Mouse (Mus musculus): ENCODE results near the gene Lrrc32. TPM values are rescaled to one million over a fixed set of nuclear protein-coding genes. Genes with fewer than 3 reads are reported as not detected.

Gene Lrrc32
- polyA plus RNA-seq, 1 experiment from 2014 or later: 9.7 TPM

DNA sequence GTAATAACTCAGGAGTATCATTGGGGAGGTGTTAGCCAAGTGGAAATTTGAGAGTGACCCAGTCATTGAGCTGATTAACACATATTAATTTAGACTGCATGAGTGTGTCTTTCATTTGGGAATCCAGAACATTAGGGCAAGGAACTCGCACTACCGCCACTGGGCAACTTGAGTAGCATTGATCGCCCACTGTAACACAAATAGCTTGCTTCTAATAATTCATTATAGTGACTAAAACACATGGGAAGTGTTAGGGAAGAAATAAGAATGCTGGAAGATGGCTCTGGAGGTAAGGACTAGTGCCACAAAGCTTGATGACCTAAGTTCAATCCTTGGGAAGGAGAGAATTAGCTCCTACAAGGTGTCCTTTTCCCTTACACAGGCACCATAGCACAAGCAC, 38.0 kb downstream of the Lrrc32 start:
- Histone ChIP-seq H3K36me3 (ENCODE audit: control insufficient read depth, insufficient read depth, low read length) (no peaks in the 10 kb centered on the region), H3K4me2 (ENCODE audit: low read depth, low read length) (no peak overlapping the region), H3K4me3 (ENCODE audit: low read depth, low read length) (no peak overlapping the region), H3K4me1 (ENCODE audit: control insufficient read depth, insufficient read depth, low read length) (peaks cover 28% of the 10 kb centered on the region), H3K9ac (ENCODE audit: low read depth, low read length) (no peak overlapping the region), H3K9me3 (ENCODE audit: control insufficient read depth, low read length) (no peaks in the 10 kb centered on the region), H3K27ac (replicated peaks; ENCODE audit: low read depth, low read length) (no peak overlapping the region), H3K27me3 (replicated peaks; ENCODE audit: control insufficient read depth, insufficient read depth, low read length) (no peaks in the 10 kb centered on the region)
- 93% methylated on average over 3 of the region's 3 CpGs for WGBS
- ATAC-seq (ENCODE audit: low read depth): no peak
- no peak for DNase-seq (ENCODE audit: low spot score)

DNA sequence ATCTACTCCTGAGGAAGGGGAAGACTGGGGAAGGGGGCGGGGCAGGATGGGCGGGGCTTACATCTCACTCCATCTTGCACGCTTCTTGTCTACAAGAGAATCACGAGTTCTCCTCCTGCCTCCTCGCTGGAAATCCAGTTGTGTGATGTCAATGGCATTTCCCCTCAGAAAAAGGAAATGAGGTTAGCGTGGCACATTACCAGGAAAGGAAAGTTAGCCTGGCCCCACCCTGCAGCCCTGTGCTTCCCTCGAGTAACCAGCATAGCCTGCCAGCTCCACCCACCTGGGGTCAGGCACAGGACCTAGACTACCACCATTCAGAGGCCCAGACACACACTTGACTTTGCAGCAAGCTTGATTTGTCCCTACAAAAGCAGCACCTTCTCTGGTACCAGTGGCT, 42.5 kb downstream of the Lrrc32 start:
- Histone ChIP-seq H3K4me3 (ENCODE audit: low read depth, low read length) (no peak overlapping the region), H3K9ac (ENCODE audit: low read depth, low read length) (no peak overlapping the region), H3K4me2 (ENCODE audit: low read depth, low read length) (no peak overlapping the region), H3K27ac (replicated peaks; ENCODE audit: low read depth, low read length) (no peak overlapping the region), H3K4me1 (ENCODE audit: control insufficient read depth, insufficient read depth, low read length) (no peaks in the 10 kb centered on the region), H3K36me3 (ENCODE audit: control insufficient read depth, insufficient read depth, low read length) (no peaks in the 10 kb centered on the region), H3K27me3 (replicated peaks; ENCODE audit: control insufficient read depth, insufficient read depth, low read length) (no peaks in the 10 kb centered on the region), H3K9me3 (ENCODE audit: control insufficient read depth, low read length) (no peaks in the 10 kb centered on the region)
- DNase-seq (ENCODE audit: low spot score): no peak
- no peak for ATAC-seq (ENCODE audit: low read depth)
- WGBS: 60% methylated on average over 7 of the region's 7 CpGs

DNA sequence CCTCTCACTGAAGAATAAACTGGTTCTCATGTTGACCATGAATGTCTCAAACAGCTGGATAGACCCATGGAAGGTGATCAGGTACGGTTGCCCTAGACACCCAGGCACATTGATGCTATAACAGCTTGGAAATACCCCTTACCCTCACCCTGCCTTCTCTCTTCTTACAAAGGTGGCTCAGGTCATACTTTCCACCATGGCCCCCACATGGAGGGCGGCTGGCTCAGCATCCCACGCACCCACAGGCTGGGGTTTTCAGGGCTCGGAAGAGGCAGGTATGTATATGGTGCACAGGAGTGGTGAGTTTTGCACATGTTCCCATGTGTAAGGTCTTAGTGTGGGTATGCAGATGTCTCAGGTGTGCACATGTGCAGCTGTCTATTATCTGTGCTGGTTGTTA, 43.9 kb downstream of the Lrrc32 start:
- Histone ChIP-seq H3K4me3 (ENCODE audit: low read depth, low read length) (no peak overlapping the region), H3K27me3 (replicated peaks; ENCODE audit: control insufficient read depth, insufficient read depth, low read length) (no peaks in the 10 kb centered on the region), H3K9me3 (ENCODE audit: control insufficient read depth, low read length) (no peaks in the 10 kb centered on the region), H3K36me3 (ENCODE audit: control insufficient read depth, insufficient read depth, low read length) (no peaks in the 10 kb centered on the region), H3K4me1 (ENCODE audit: control insufficient read depth, insufficient read depth, low read length) (peaks cover 9% of the 10 kb centered on the region), H3K9ac (ENCODE audit: low read depth, low read length) (no peak overlapping the region), H3K27ac (replicated peaks; ENCODE audit: low read depth, low read length) (no peak overlapping the region), H3K4me2 (ENCODE audit: low read depth, low read length) (no peak overlapping the region)
- 91% methylated on average over 4 of the region's 4 CpGs for WGBS
- ATAC-seq (ENCODE audit: low read depth): no peak
- no peak for DNase-seq (ENCODE audit: low spot score)

DNA sequence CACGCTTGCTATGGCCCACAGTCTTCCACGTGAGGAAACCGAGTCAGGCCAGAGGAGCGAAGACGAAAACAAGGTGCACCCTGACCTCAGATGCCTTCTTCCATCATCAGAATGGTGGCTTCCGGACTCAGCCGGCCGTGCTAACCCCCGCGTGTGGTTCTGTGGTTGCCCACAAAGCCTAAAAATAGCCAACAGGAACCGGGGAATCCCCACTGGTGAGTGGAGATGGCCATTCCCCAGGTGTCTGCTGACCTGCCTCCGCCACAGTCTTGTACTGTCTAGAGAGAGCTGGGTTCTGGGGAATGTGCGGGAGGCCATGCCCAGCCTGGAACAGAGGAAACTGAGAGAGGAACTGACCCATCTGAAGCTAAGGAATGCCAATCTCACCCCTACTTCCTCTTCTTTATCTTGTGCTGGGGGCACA, 45.4 kb downstream of the Lrrc32 start:
- ATAC-seq (ENCODE audit: low read depth) (no peak), DNase-seq (ENCODE audit: low spot score) (no peak)
- H3K9ac ChIP-seq (ENCODE audit: low read depth, low read length): no peak overlapping the region
- H3K27me3 ChIP-seq (replicated peaks; ENCODE audit: control insufficient read depth, insufficient read depth, low read length): no peaks in the 10 kb centered on the region
- no peak overlapping the region for H3K4me2 ChIP-seq (ENCODE audit: low read depth, low read length)
- no peaks in the 10 kb centered on the region for H3K36me3 ChIP-seq (ENCODE audit: control insufficient read depth, insufficient read depth, low read length)
- 88% methylated on average over 13 of the region's 13 CpGs for WGBS
- H3K9me3 ChIP-seq (ENCODE audit: control insufficient read depth, low read length): no peaks in the 10 kb centered on the region
- H3K4me1 ChIP-seq (ENCODE audit: control insufficient read depth, insufficient read depth, low read length): peaks cover 13% of the 10 kb centered on the region
- H3K27ac ChIP-seq (replicated peaks; ENCODE audit: low read depth, low read length): no peak overlapping the region
- no peak overlapping the region for H3K4me3 ChIP-seq (ENCODE audit: low read depth, low read length)

DNA sequence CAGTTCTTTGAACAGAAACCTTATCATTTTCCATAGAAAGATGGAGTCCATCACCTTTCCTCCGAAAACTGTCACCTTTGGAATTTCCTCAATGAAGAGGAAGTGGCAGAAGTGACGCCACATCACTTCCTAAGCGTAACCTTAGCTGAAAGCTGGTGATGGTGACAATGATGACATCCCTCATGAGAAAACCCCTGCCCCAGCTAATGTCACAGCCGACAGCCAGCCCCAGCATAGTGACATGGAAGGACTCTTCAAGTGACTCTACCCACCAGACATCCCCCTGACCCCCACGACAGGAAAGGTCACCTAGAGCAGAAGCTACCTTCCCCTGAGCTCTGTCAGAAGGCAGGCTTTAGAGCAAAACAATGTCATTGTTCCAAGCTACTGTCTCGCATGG, 46.1 kb downstream of the Lrrc32 start:
- 89% methylated on average over 6 of the region's 6 CpGs for WGBS
- DNase-seq (ENCODE audit: low spot score) (no peak), ATAC-seq (ENCODE audit: low read depth) (no peak)
- peaks cover 13% of the 10 kb centered on the region for H3K4me1 ChIP-seq (ENCODE audit: control insufficient read depth, insufficient read depth, low read length)
- no peak overlapping the region for H3K9ac ChIP-seq (ENCODE audit: low read depth, low read length)
- H3K4me3 ChIP-seq (ENCODE audit: low read depth, low read length): no peak overlapping the region
- H3K9me3 ChIP-seq (ENCODE audit: control insufficient read depth, low read length): no peaks in the 10 kb centered on the region
- H3K27me3 ChIP-seq (replicated peaks; ENCODE audit: control insufficient read depth, insufficient read depth, low read length): no peaks in the 10 kb centered on the region
- H3K4me2 ChIP-seq (ENCODE audit: low read depth, low read length): no peak overlapping the region
- no peak overlapping the region for H3K27ac ChIP-seq (replicated peaks; ENCODE audit: low read depth, low read length)
- H3K36me3 ChIP-seq (ENCODE audit: control insufficient read depth, insufficient read depth, low read length): no peaks in the 10 kb centered on the region

DNA sequence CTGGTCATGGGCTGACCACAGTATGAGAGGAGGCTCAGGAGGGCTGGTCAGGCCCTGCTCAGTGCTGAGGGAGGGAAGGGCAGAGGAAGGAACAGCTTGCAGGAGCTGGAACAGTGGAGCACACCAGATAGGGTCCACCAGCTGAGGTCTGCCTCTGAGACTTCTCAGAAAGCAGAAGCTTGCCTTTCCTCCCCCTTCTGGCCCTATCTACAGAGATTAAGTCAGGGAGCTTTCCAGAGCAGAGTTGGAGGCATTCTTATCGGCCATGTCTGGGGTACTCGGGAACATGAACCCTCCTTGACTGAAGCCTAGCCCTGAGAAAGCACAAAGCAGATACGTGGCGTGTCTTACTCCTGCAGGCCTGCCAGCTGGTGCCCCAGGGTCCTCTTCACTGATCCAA, 46.8 kb downstream of the Lrrc32 start:
- H3K4me1 ChIP-seq (ENCODE audit: control insufficient read depth, insufficient read depth, low read length): peaks cover 13% of the 10 kb centered on the region
- H3K4me2 ChIP-seq (ENCODE audit: low read depth, low read length): no peak overlapping the region
- 83% methylated on average over 4 of the region's 4 CpGs for WGBS
- H3K36me3 ChIP-seq (ENCODE audit: control insufficient read depth, insufficient read depth, low read length): no peaks in the 10 kb centered on the region
- H3K27ac ChIP-seq (replicated peaks; ENCODE audit: low read depth, low read length): no peak overlapping the region
- no peaks in the 10 kb centered on the region for H3K27me3 ChIP-seq (replicated peaks; ENCODE audit: control insufficient read depth, insufficient read depth, low read length)
- no peak for DNase-seq (ENCODE audit: low spot score)
- H3K9ac ChIP-seq (ENCODE audit: low read depth, low read length): no peak overlapping the region
- no peaks in the 10 kb centered on the region for H3K9me3 ChIP-seq (ENCODE audit: control insufficient read depth, low read length)
- H3K4me3 ChIP-seq (ENCODE audit: low read depth, low read length): no peak overlapping the region
- no peak for ATAC-seq (ENCODE audit: low read depth)

DNA sequence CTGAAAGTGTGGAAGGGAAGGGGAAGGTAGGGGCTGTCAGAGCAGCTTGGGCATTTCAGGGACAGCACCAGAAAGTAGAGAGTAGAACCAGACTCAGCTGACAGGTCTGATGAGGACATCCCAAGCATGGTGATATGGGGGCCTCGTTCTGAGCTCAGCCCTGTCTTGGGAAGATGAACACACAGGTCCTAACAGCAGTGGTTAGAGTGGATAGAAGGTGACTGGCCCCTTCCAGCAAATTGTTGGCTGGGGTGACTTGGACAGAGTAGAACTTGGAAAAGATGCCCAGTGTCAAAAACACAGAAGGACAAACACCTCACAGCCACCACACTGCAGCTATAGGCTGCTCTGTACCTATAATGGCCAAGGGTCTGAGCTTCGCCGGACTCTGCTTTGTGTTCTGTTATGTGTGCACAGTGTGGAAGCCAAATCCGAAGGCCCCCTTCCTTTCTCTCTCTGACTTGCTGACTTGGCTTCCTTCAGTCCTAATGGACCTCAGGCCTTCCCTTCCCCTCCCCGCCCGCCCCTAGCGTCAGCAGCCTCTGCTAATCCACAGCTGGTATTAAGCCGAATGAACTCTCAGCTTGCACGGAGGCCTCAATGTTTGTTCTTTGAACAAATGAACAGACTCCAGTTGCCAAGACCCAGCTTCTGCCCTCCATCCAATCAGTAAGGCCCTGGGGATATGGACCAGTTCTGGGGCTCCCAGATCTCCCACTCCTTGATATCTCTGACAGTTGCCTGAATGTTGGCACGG, 48.3 kb downstream of the Lrrc32 start:
- ATAC-seq (ENCODE audit: low read depth) (peak; percentile 64; the same call in 1 of the 2 replicates), DNase-seq (ENCODE audit: low spot score) (peak; percentile 84)
- Histone ChIP-seq H3K4me3 (ENCODE audit: low read depth, low read length) (no peak overlapping the region), H3K4me1 (ENCODE audit: control insufficient read depth, insufficient read depth, low read length) (peaks cover 17% of the 10 kb centered on the region), H3K27me3 (replicated peaks; ENCODE audit: control insufficient read depth, insufficient read depth, low read length) (no peaks in the 10 kb centered on the region), H3K9me3 (ENCODE audit: control insufficient read depth, low read length) (no peaks in the 10 kb centered on the region), H3K9ac (ENCODE audit: low read depth, low read length) (no peak overlapping the region), H3K36me3 (ENCODE audit: control insufficient read depth, insufficient read depth, low read length) (no peaks in the 10 kb centered on the region), H3K4me2 (ENCODE audit: low read depth, low read length) (no peak overlapping the region), H3K27ac (replicated peaks; ENCODE audit: low read depth, low read length) (peak overlapping the region; percentile 64)
- 22% methylated on average over 9 of the region's 10 CpGs for WGBS

DNA sequence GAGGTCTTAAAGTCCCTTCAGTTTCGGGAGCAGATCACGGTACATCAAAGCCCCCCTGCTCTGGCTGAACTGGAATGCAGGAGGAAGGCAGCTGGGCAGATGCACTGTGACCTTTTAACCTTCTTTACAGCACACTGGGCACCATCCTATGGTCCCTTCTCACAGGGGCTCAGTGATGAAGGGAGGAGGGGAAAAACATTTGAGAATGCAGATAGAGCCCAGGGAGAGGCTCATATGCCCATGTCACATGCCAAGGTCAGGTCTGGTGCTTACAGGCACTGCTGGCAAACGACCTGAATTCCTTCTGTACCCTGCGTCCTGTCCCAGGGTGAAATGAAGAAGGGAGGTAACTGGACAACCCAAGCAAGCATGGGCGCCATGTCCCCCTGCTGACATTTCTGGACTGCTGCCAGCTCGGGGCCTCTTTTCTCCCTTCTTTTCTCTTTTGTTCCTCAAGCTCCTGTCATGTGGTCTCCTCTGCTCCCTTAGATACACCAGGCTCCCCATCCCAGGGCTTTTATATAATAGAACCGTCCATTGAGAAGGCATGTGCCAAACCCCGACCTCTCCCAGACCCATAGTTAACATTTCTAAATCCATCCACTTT, 49.0 kb downstream of the Lrrc32 start:
- Histone ChIP-seq H3K4me1 (ENCODE audit: control insufficient read depth, insufficient read depth, low read length) (peaks cover 17% of the 10 kb centered on the region), H3K27ac (replicated peaks; ENCODE audit: low read depth, low read length) (peak overlapping the region; percentile 64), H3K4me2 (ENCODE audit: low read depth, low read length) (no peak overlapping the region), H3K9me3 (ENCODE audit: control insufficient read depth, low read length) (no peaks in the 10 kb centered on the region), H3K4me3 (ENCODE audit: low read depth, low read length) (no peak overlapping the region), H3K9ac (ENCODE audit: low read depth, low read length) (no peak overlapping the region), H3K27me3 (replicated peaks; ENCODE audit: control insufficient read depth, insufficient read depth, low read length) (no peaks in the 10 kb centered on the region), H3K36me3 (ENCODE audit: control insufficient read depth, insufficient read depth, low read length) (no peaks in the 10 kb centered on the region)
- ATAC-seq (ENCODE audit: low read depth) (peak; percentile 38), DNase-seq (ENCODE audit: low spot score) (peak; percentile 42)
- 27% methylated on average over 8 of the region's 8 CpGs for WGBS

DNA sequence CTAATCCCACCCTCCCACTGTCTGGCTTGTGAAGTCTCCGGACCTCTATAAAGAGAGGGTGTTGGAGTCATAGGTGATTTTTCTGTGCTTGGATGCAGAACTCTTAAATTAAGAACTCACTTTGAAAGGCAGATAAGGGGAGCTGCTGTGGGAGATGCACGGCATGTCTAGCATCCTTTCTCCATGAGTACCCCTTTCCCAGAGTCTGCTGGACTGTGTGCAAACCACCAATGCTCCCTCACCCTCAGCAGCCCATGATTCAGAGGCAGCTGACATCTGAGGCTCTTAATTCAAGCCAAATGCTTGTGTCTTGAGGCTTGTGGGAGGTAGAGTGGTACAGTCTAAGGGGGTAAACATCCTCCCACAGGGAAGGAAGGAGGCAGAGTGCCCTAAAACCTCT, 51.8 kb downstream of the Lrrc32 start:
- Histone ChIP-seq H3K9ac (ENCODE audit: low read depth, low read length) (no peak overlapping the region), H3K36me3 (ENCODE audit: control insufficient read depth, insufficient read depth, low read length) (no peaks in the 10 kb centered on the region), H3K27me3 (replicated peaks; ENCODE audit: control insufficient read depth, insufficient read depth, low read length) (no peaks in the 10 kb centered on the region), H3K4me1 (ENCODE audit: control insufficient read depth, insufficient read depth, low read length) (peaks cover 17% of the 10 kb centered on the region), H3K27ac (replicated peaks; ENCODE audit: low read depth, low read length) (no peak overlapping the region), H3K9me3 (ENCODE audit: control insufficient read depth, low read length) (no peaks in the 10 kb centered on the region), H3K4me2 (ENCODE audit: low read depth, low read length) (no peak overlapping the region), H3K4me3 (ENCODE audit: low read depth, low read length) (no peak overlapping the region)
- DNase-seq (ENCODE audit: low spot score): peak; percentile 53
- ATAC-seq (ENCODE audit: low read depth): no peak
- 33% methylated on average over 2 of the region's 2 CpGs for WGBS

Data from embryonic facial prominence, embryonic 14.5 days (tissue).